Mouse (Mus musculus): ENCODE results near the gene Pla2r1. TPM values are rescaled to one million over a fixed set of nuclear protein-coding genes. Genes with fewer than 3 reads are reported as not detected.
A peak's percentile ranks its signal among the peaks of the same experiment; 100 is the strongest.

Pla2r1 gene
- polyA plus RNA-seq, 1 experiment, result 0.84 TPM

GRCm38 (mm10) chr2:60430315-60431021 is 122.6 kb downstream of the Pla2r1 start:
- Histone ChIP-seq H3K36me3 (ENCODE audit: control insufficient read depth, insufficient read depth, low read length, poor library complexity, severe bottlenecking) (no peaks in the 10 kb centered on the region), H3K27me3 (ENCODE audit: control insufficient read depth, insufficient read depth, low read length, poor library complexity, severe bottlenecking) (no peaks in the 10 kb centered on the region), H3K27ac (ENCODE audit: insufficient read depth, low read length) (no peak overlapping the region), H3K4me1 (ENCODE audit: control insufficient read depth, insufficient read depth, low read length) (no peaks in the 10 kb centered on the region), H3K9me3 (replicated peaks; ENCODE audit: control insufficient read depth, insufficient read depth, low read length, poor library complexity, severe bottlenecking) (no peaks in the 10 kb centered on the region), H3K4me3 (ENCODE audit: low read depth, low read length) (no peak overlapping the region), H3K9ac (ENCODE audit: low read depth, poor library complexity, severe bottlenecking) (no peak overlapping the region)
- no peak for TF ChIP-seq EP300 (IDR thresholded peaks at IDR 0.05; ENCODE audit: insufficient read depth, low read depth, low read length)
- no peak for TF ChIP-seq POLR2A (IDR thresholded peaks at IDR 0.05; ENCODE audit: insufficient read depth, low read length)
- TF ChIP-seq CTCF (IDR thresholded peaks at IDR 0.05; ENCODE audit: low read depth, low read length), result no peak

- no peaks in the 10 kb centered on the region for H3K9me3 ChIP-seq (replicated peaks; ENCODE audit: control insufficient read depth, insufficient read depth, low read length, poor library complexity, severe bottlenecking)
- no peaks in the 10 kb centered on the region for H3K4me1 ChIP-seq (ENCODE audit: control insufficient read depth, insufficient read depth, low read length)
- no peaks in the 10 kb centered on the region for H3K36me3 ChIP-seq (ENCODE audit: control insufficient read depth, insufficient read depth, low read length, poor library complexity, severe bottlenecking)
- H3K9ac ChIP-seq (ENCODE audit: low read depth, poor library complexity, severe bottlenecking), result no peak overlapping the region
- TF ChIP-seq CTCF (IDR thresholded peaks at IDR 0.05; ENCODE audit: low read depth, low read length), result peak; percentile 96
- no peak for TF ChIP-seq POLR2A (IDR thresholded peaks at IDR 0.05; ENCODE audit: insufficient read depth, low read length)
- no peaks in the 10 kb centered on the region for H3K27me3 ChIP-seq (ENCODE audit: control insufficient read depth, insufficient read depth, low read length, poor library complexity, severe bottlenecking)
- H3K4me3 ChIP-seq (ENCODE audit: low read depth, low read length), result no peak overlapping the region
- H3K27ac ChIP-seq (ENCODE audit: insufficient read depth, low read length), result no peak overlapping the region
These were observed 135.0 kb downstream of the Pla2r1 start for GRCm38 (mm10) chr2:60418075-60418474.

GRCm38 (mm10) chr2:60414334-60414733 is 138.8 kb downstream of the Pla2r1 start:
- H3K9me3 ChIP-seq (replicated peaks; ENCODE audit: control insufficient read depth, insufficient read depth, low read length, poor library complexity, severe bottlenecking), result no peaks in the 10 kb centered on the region
- no peaks in the 10 kb centered on the region for H3K36me3 ChIP-seq (ENCODE audit: control insufficient read depth, insufficient read depth, low read length, poor library complexity, severe bottlenecking)
- H3K4me1 ChIP-seq (ENCODE audit: control insufficient read depth, insufficient read depth, low read length), result peaks cover 7% of the 10 kb centered on the region

GRCm38 (mm10) chr2:60413006-60413650 is 140.0 kb downstream of the Pla2r1 start:
- Histone ChIP-seq H3K9ac (ENCODE audit: low read depth, poor library complexity, severe bottlenecking) (no peak overlapping the region), H3K9me3 (replicated peaks; ENCODE audit: control insufficient read depth, insufficient read depth, low read length, poor library complexity, severe bottlenecking) (no peaks in the 10 kb centered on the region), H3K4me3 (ENCODE audit: low read depth, low read length) (no peak overlapping the region), H3K36me3 (ENCODE audit: control insufficient read depth, insufficient read depth, low read length, poor library complexity, severe bottlenecking) (no peaks in the 10 kb centered on the region), H3K4me1 (ENCODE audit: control insufficient read depth, insufficient read depth, low read length) (peaks cover 9% of the 10 kb centered on the region), H3K27me3 (ENCODE audit: control insufficient read depth, insufficient read depth, low read length, poor library complexity, severe bottlenecking) (no peaks in the 10 kb centered on the region), H3K27ac (ENCODE audit: insufficient read depth, low read length) (no peak overlapping the region)
- TF ChIP-seq EP300 (IDR thresholded peaks at IDR 0.05; ENCODE audit: insufficient read depth, low read depth, low read length) (no peak), POLR2A (IDR thresholded peaks at IDR 0.05; ENCODE audit: insufficient read depth, low read length) (no peak), CTCF (IDR thresholded peaks at IDR 0.05; ENCODE audit: low read depth, low read length) (no peak)

More at GRCm38 (mm10) chr2:60414334-60414733, 138.8 kb downstream of the Pla2r1 start:
- H3K27me3 ChIP-seq (ENCODE audit: control insufficient read depth, insufficient read depth, low read length, poor library complexity, severe bottlenecking), result no peaks in the 10 kb centered on the region
- H3K9ac ChIP-seq (ENCODE audit: low read depth, poor library complexity, severe bottlenecking), result no peak overlapping the region
- H3K4me3 ChIP-seq (ENCODE audit: low read depth, low read length), result peak overlapping the region; percentile 34
- H3K27ac ChIP-seq (ENCODE audit: insufficient read depth, low read length), result peak overlapping the region; percentile 38
- TF ChIP-seq EP300 (IDR thresholded peaks at IDR 0.05; ENCODE audit: insufficient read depth, low read depth, low read length), result no peak
- TF ChIP-seq CTCF (IDR thresholded peaks at IDR 0.05; ENCODE audit: low read depth, low read length), result no peak
- TF ChIP-seq POLR2A (IDR thresholded peaks at IDR 0.05; ENCODE audit: insufficient read depth, low read length), result no peak

DNA sequence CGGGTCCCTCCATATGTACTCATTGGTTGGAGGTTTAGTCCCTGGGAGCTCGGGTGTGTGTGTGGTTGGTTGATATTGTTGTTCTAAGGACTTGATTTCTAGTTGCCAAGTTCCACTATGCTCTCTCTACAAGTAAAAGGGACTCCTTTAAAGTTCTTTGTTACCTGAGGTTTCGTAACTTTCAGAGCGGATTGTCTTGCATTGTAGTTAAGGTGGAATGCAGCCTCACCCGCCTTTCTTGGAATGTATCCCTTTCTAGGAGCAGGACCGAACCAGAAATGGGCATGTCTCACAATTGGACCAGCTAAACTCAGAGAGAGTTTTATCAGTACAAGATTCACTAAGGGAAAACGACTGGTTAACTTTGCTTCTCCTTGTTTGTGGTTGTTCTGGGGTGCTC is 141.9 kb downstream of the Pla2r1 start:
- H3K4me1 ChIP-seq (ENCODE audit: control insufficient read depth, insufficient read depth, low read length), result peaks cover 9% of the 10 kb centered on the region
- TF ChIP-seq POLR2A (IDR thresholded peaks at IDR 0.05; ENCODE audit: insufficient read depth, low read length) (no peak), EP300 (IDR thresholded peaks at IDR 0.05; ENCODE audit: insufficient read depth, low read depth, low read length) (no peak), CTCF (IDR thresholded peaks at IDR 0.05; ENCODE audit: low read depth, low read length) (no peak)
- no peaks in the 10 kb centered on the region for H3K9me3 ChIP-seq (replicated peaks; ENCODE audit: control insufficient read depth, insufficient read depth, low read length, poor library complexity, severe bottlenecking)
- peak overlapping the region; percentile 94 for H3K27ac ChIP-seq (ENCODE audit: insufficient read depth, low read length)
- no peaks in the 10 kb centered on the region for H3K36me3 ChIP-seq (ENCODE audit: control insufficient read depth, insufficient read depth, low read length, poor library complexity, severe bottlenecking)
- H3K27me3 ChIP-seq (ENCODE audit: control insufficient read depth, insufficient read depth, low read length, poor library complexity, severe bottlenecking), result no peaks in the 10 kb centered on the region
- peak overlapping the region; percentile 44 for H3K9ac ChIP-seq (ENCODE audit: low read depth, poor library complexity, severe bottlenecking)
- H3K4me3 ChIP-seq (ENCODE audit: low read depth, low read length), result no peak overlapping the region
